Mouse (Mus musculus): Measurements from ENCODE around the gene Gab1. TPM values are rescaled to one million over a fixed set of nuclear protein-coding genes. Genes with fewer than 3 reads are reported as not detected.
A peak's percentile ranks its signal among the peaks of the same experiment; 100 is the strongest.

Gab1 gene
- polyA plus RNA-seq, 1 experiment from 2014 or later: 14.0 TPM

- no peaks in the 10 kb centered on the region for H3K9me3 ChIP-seq
- no peak overlapping the region for H3K4me3 ChIP-seq
- no peaks in the 10 kb centered on the region for H3K27me3 ChIP-seq
- 79% methylated on average over 9 of the region's 9 CpGs for WGBS
- peak; percentile 36; the same call in 1 of the 2 replicates for ATAC-seq (ENCODE audit: low FRiP score, low read depth)
- no peak overlapping the region for H3K9ac ChIP-seq
- H3K27ac ChIP-seq (replicated peaks): no peak overlapping the region
- H3K4me1 ChIP-seq (replicated peaks): peaks cover 30% of the 10 kb centered on the region
- H3K4me2 ChIP-seq: no peak overlapping the region
- no peaks in the 10 kb centered on the region for H3K36me3 ChIP-seq
Measured at GRCm38 (mm10) chr8:80852412-80853165, 27.7 kb downstream of the Gab1 start.

GRCm38 (mm10) chr8:80851648-80852047 is 28.7 kb downstream of the Gab1 start:
- WGBS: 86% methylated on average over 6 of the region's 6 CpGs
- Histone ChIP-seq H3K4me1 (replicated peaks) (peaks cover 28% of the 10 kb centered on the region), H3K9ac (no peak overlapping the region), H3K9me3 (no peaks in the 10 kb centered on the region), H3K4me2 (no peak overlapping the region), H3K4me3 (no peak overlapping the region), H3K36me3 (no peaks in the 10 kb centered on the region), H3K27me3 (no peaks in the 10 kb centered on the region), H3K27ac (replicated peaks) (no peak overlapping the region)
- no peak for ATAC-seq (ENCODE audit: low FRiP score, low read depth)

- H3K27me3 ChIP-seq: no peaks in the 10 kb centered on the region
- 95% methylated on average over 4 of the region's 4 CpGs for WGBS
- H3K9ac ChIP-seq: no peak overlapping the region
- no peak for ATAC-seq (ENCODE audit: low FRiP score, low read depth)
- no peak overlapping the region for H3K27ac ChIP-seq (replicated peaks)
- no peaks in the 10 kb centered on the region for H3K36me3 ChIP-seq
- H3K4me3 ChIP-seq: no peak overlapping the region
- peaks cover 22% of the 10 kb centered on the region for H3K4me1 ChIP-seq (replicated peaks)
- no peak overlapping the region for H3K4me2 ChIP-seq
- H3K9me3 ChIP-seq: no peaks in the 10 kb centered on the region
Measured at GRCm38 (mm10) chr8:80850013-80850412, 30.3 kb downstream of the Gab1 start.

GRCm38 (mm10) chr8:80848631-80849030 is 31.7 kb downstream of the Gab1 start:
- H3K36me3 ChIP-seq: no peaks in the 10 kb centered on the region
- H3K4me2 ChIP-seq: no peak overlapping the region
- WGBS: 80% methylated on average over 11 of the region's 11 CpGs
- no peak overlapping the region for H3K9ac ChIP-seq
- no peak overlapping the region for H3K4me3 ChIP-seq
- ATAC-seq (ENCODE audit: low FRiP score, low read depth): no peak
- H3K4me1 ChIP-seq (replicated peaks): peaks cover 20% of the 10 kb centered on the region
- no peaks in the 10 kb centered on the region for H3K9me3 ChIP-seq
- H3K27ac ChIP-seq (replicated peaks): no peak overlapping the region
- H3K27me3 ChIP-seq: no peaks in the 10 kb centered on the region

- Histone ChIP-seq H3K27ac (replicated peaks) (no peak overlapping the region), H3K4me2 (no peak overlapping the region), H3K9ac (no peak overlapping the region), H3K4me3 (no peak overlapping the region), H3K4me1 (replicated peaks) (peaks cover 12% of the 10 kb centered on the region), H3K36me3 (no peaks in the 10 kb centered on the region), H3K27me3 (no peaks in the 10 kb centered on the region), H3K9me3 (no peaks in the 10 kb centered on the region)
- ATAC-seq (ENCODE audit: low FRiP score, low read depth): no peak
- WGBS: 67% methylated on average over 9 of the region's 9 CpGs
Measured at GRCm38 (mm10) chr8:80847912-80848311, 32.4 kb downstream of the Gab1 start.

- WGBS: 90% methylated on average over 13 of the region's 13 CpGs
- ATAC-seq (ENCODE audit: low FRiP score, low read depth): no peak
- H3K9ac ChIP-seq: no peak overlapping the region
- no peak overlapping the region for H3K4me2 ChIP-seq
- H3K4me1 ChIP-seq (replicated peaks): peaks cover 10% of the 10 kb centered on the region
- no peaks in the 10 kb centered on the region for H3K36me3 ChIP-seq
- no peak overlapping the region for H3K4me3 ChIP-seq
- H3K9me3 ChIP-seq: no peaks in the 10 kb centered on the region
- no peak overlapping the region for H3K27ac ChIP-seq (replicated peaks)
- H3K27me3 ChIP-seq: no peaks in the 10 kb centered on the region
Measured at GRCm38 (mm10) chr8:80845284-80845683, 35.0 kb downstream of the Gab1 start.

- H3K4me3 ChIP-seq: no peak overlapping the region
- 90% methylated on average over 9 of the region's 9 CpGs for WGBS
- ATAC-seq (ENCODE audit: low FRiP score, low read depth): no peak
Measured at GRCm38 (mm10) chr8:80843744-80844434, 36.4 kb downstream of the Gab1 start.

GRCm38 (mm10) chr8:80842514-80842913 is 37.8 kb downstream of the Gab1 start:
- no peak overlapping the region for H3K4me2 ChIP-seq
- H3K4me1 ChIP-seq (replicated peaks): no peaks in the 10 kb centered on the region
- H3K9me3 ChIP-seq: no peaks in the 10 kb centered on the region
- no peak overlapping the region for H3K4me3 ChIP-seq
- no peaks in the 10 kb centered on the region for H3K36me3 ChIP-seq
- ATAC-seq (ENCODE audit: low FRiP score, low read depth): no peak
- no peak overlapping the region for H3K9ac ChIP-seq
- 89% methylated on average over 3 of the region's 3 CpGs for WGBS
- H3K27ac ChIP-seq (replicated peaks): no peak overlapping the region
- H3K27me3 ChIP-seq: no peaks in the 10 kb centered on the region

More at GRCm38 (mm10) chr8:80843744-80844434, 36.4 kb downstream of the Gab1 start:
- Histone ChIP-seq H3K4me2 (no peak overlapping the region), H3K4me1 (replicated peaks) (peaks cover 10% of the 10 kb centered on the region), H3K9me3 (no peaks in the 10 kb centered on the region), H3K36me3 (no peaks in the 10 kb centered on the region), H3K9ac (no peak overlapping the region), H3K27ac (replicated peaks) (no peak overlapping the region), H3K27me3 (no peaks in the 10 kb centered on the region)

GRCm38 (mm10) chr8:80840090-80840489 is 40.2 kb downstream of the Gab1 start:
- no peak overlapping the region for H3K4me3 ChIP-seq
- H3K4me1 ChIP-seq (replicated peaks): no peaks in the 10 kb centered on the region
- WGBS: 71% methylated on average over 6 of the region's 6 CpGs
- H3K9ac ChIP-seq: no peak overlapping the region
- no peaks in the 10 kb centered on the region for H3K36me3 ChIP-seq
- H3K27ac ChIP-seq (replicated peaks): no peak overlapping the region
- ATAC-seq (ENCODE audit: low FRiP score, low read depth): no peak
- no peaks in the 10 kb centered on the region for H3K27me3 ChIP-seq
- no peaks in the 10 kb centered on the region for H3K9me3 ChIP-seq
- no peak overlapping the region for H3K4me2 ChIP-seq

- no peak for ATAC-seq (ENCODE audit: low FRiP score, low read depth)
- H3K9me3 ChIP-seq: no peaks in the 10 kb centered on the region
- H3K27ac ChIP-seq (replicated peaks): no peak overlapping the region
- H3K9ac ChIP-seq: no peak overlapping the region
- no peaks in the 10 kb centered on the region for H3K36me3 ChIP-seq
- H3K4me3 ChIP-seq: no peak overlapping the region
- H3K4me2 ChIP-seq: no peak overlapping the region
- 0 out of 2 replicates have a peak, but pooled peaks cover 7% of the 10 kb centered on the region for H3K4me1 ChIP-seq (replicated peaks)
- 46% methylated on average over 6 of the region's 6 CpGs for WGBS
- H3K27me3 ChIP-seq: no peaks in the 10 kb centered on the region
Measured at GRCm38 (mm10) chr8:80838199-80838598, 42.1 kb downstream of the Gab1 start.

GRCm38 (mm10) chr8:80835401-80835800 is 44.9 kb downstream of the Gab1 start:
- Histone ChIP-seq H3K4me2 (no peak overlapping the region), H3K9me3 (no peaks in the 10 kb centered on the region), H3K27ac (replicated peaks) (no peak overlapping the region), H3K36me3 (no peaks in the 10 kb centered on the region), H3K4me1 (replicated peaks) (peaks cover 17% of the 10 kb centered on the region), H3K27me3 (no peaks in the 10 kb centered on the region), H3K4me3 (no peak overlapping the region), H3K9ac (no peak overlapping the region)
- WGBS: 67% methylated on average over 6 of the region's 6 CpGs
- no peak for ATAC-seq (ENCODE audit: low FRiP score, low read depth)

GRCm38 (mm10) chr8:80834443-80834842 is 45.9 kb downstream of the Gab1 start:
- no peak overlapping the region for H3K4me3 ChIP-seq
- H3K27ac ChIP-seq (replicated peaks): 0 out of 2 replicates have a peak overlapping the region, but pooled peaks have one; percentile 9
- H3K4me1 ChIP-seq (replicated peaks): peaks cover 23% of the 10 kb centered on the region
- no peaks in the 10 kb centered on the region for H3K36me3 ChIP-seq
- no peak for ATAC-seq (ENCODE audit: low FRiP score, low read depth)
- WGBS: 61% methylated on average over 4 of the region's 4 CpGs
- H3K4me2 ChIP-seq: no peak overlapping the region
- H3K9me3 ChIP-seq: no peaks in the 10 kb centered on the region
- H3K27me3 ChIP-seq: no peaks in the 10 kb centered on the region
- no peak overlapping the region for H3K9ac ChIP-seq

Measured in hindbrain, embryonic 15.5 days (tissue).